Mouse (Mus musculus): ENCODE results near the gene Cmss1. TPM values are rescaled to one million over a fixed set of nuclear protein-coding genes. Genes with fewer than 3 reads are reported as not detected.

The Cmss1 gene
- polyA plus RNA-seq, 1 experiment from 2014 or later, result 63.6 TPM

GRCm38 (mm10) chr16:57502230-57502629, 104.4 kb downstream of the Cmss1 start:
- peaks cover 11% of the 10 kb centered on the region for H3K4me1 ChIP-seq
- no peak overlapping the region for H3K27ac ChIP-seq
- WGBS, result 41% methylated on average over 2 of the region's 2 CpGs
- H3K4me3 ChIP-seq, result no peak overlapping the region
- no peaks in the 10 kb centered on the region for H3K9me3 ChIP-seq
- no peaks in the 10 kb centered on the region for H3K27me3 ChIP-seq (ENCODE audit: poor library complexity, severe bottlenecking)
- no peak for DNase-seq (ENCODE audit: extremely low spot score, low spot score)
- H3K36me3 ChIP-seq (replicated peaks), result no peaks in the 10 kb centered on the region

- H3K4me1 ChIP-seq, result peaks cover 24% of the 10 kb centered on the region
- DNase-seq (ENCODE audit: extremely low spot score, low spot score), result no peak
- H3K36me3 ChIP-seq (replicated peaks), result no peaks in the 10 kb centered on the region
- no peak overlapping the region for H3K27ac ChIP-seq
- H3K27me3 ChIP-seq (ENCODE audit: poor library complexity, severe bottlenecking), result no peaks in the 10 kb centered on the region
- no peak overlapping the region for H3K4me3 ChIP-seq
- WGBS, result 66% methylated on average over 3 of the region's 3 CpGs
- H3K9me3 ChIP-seq, result no peaks in the 10 kb centered on the region
Measured at GRCm38 (mm10) chr16:57500851-57501250, 105.8 kb downstream of the Cmss1 start.

GRCm38 (mm10) chr16:57496437-57497173, 110.1 kb downstream of the Cmss1 start:
- no peak for DNase-seq (ENCODE audit: extremely low spot score, low spot score)
- 67% methylated on average over 10 of the region's 10 CpGs for WGBS
- H3K27ac ChIP-seq, result no peak overlapping the region
- peaks cover 14% of the 10 kb centered on the region for H3K4me1 ChIP-seq
- H3K27me3 ChIP-seq (ENCODE audit: poor library complexity, severe bottlenecking), result no peaks in the 10 kb centered on the region
- H3K9me3 ChIP-seq, result no peaks in the 10 kb centered on the region
- no peak overlapping the region for H3K4me3 ChIP-seq
- H3K36me3 ChIP-seq (replicated peaks), result no peaks in the 10 kb centered on the region

GRCm38 (mm10) chr16:57495476-57496203, 111.0 kb downstream of the Cmss1 start:
- H3K4me3 ChIP-seq, result no peak overlapping the region

GRCm38 (mm10) chr16:57491853-57492252, 114.8 kb downstream of the Cmss1 start:
- no peaks in the 10 kb centered on the region for H3K9me3 ChIP-seq
- H3K36me3 ChIP-seq (replicated peaks), result no peaks in the 10 kb centered on the region
- no peak overlapping the region for H3K4me3 ChIP-seq
- no peak for DNase-seq (ENCODE audit: extremely low spot score, low spot score)
- no peak overlapping the region for H3K27ac ChIP-seq
- WGBS, result 94% methylated on average over 4 of the region's 4 CpGs
- peaks cover 10% of the 10 kb centered on the region for H3K4me1 ChIP-seq
- H3K27me3 ChIP-seq (ENCODE audit: poor library complexity, severe bottlenecking), result no peaks in the 10 kb centered on the region

More at GRCm38 (mm10) chr16:57495476-57496203, 111.0 kb downstream of the Cmss1 start:
- peaks cover 14% of the 10 kb centered on the region for H3K4me1 ChIP-seq
- no peak overlapping the region for H3K27ac ChIP-seq
- WGBS, result 88% methylated on average over 10 of the region's 10 CpGs
- H3K36me3 ChIP-seq (replicated peaks), result no peaks in the 10 kb centered on the region
- H3K27me3 ChIP-seq (ENCODE audit: poor library complexity, severe bottlenecking), result no peaks in the 10 kb centered on the region
- H3K9me3 ChIP-seq, result no peaks in the 10 kb centered on the region
- no peak for DNase-seq (ENCODE audit: extremely low spot score, low spot score)

- H3K36me3 ChIP-seq (replicated peaks), result no peaks in the 10 kb centered on the region
- no peaks in the 10 kb centered on the region for H3K27me3 ChIP-seq (ENCODE audit: poor library complexity, severe bottlenecking)
- H3K4me3 ChIP-seq, result no peak overlapping the region
- DNase-seq (ENCODE audit: extremely low spot score, low spot score), result no peak
- no peaks in the 10 kb centered on the region for H3K9me3 ChIP-seq
- H3K4me1 ChIP-seq, result no peaks in the 10 kb centered on the region
- 93% methylated on average over 8 of the region's 8 CpGs for WGBS
- H3K27ac ChIP-seq, result no peak overlapping the region
Measured at GRCm38 (mm10) chr16:57490691-57491090, 116.0 kb downstream of the Cmss1 start.

GRCm38 (mm10) chr16:57488661-57489060, 118.0 kb downstream of the Cmss1 start:
- H3K4me3 ChIP-seq, result no peak overlapping the region
- no peaks in the 10 kb centered on the region for H3K9me3 ChIP-seq
- no peak overlapping the region for H3K27ac ChIP-seq

GRCm38 (mm10) chr16:57486266-57486665, 120.4 kb downstream of the Cmss1 start:
- Histone ChIP-seq H3K4me1 (no peaks in the 10 kb centered on the region), H3K27me3 (ENCODE audit: poor library complexity, severe bottlenecking) (no peaks in the 10 kb centered on the region), H3K36me3 (replicated peaks) (no peaks in the 10 kb centered on the region), H3K27ac (no peak overlapping the region), H3K4me3 (no peak overlapping the region), H3K9me3 (no peaks in the 10 kb centered on the region)
- no peak for DNase-seq (ENCODE audit: extremely low spot score, low spot score)
- WGBS, result 90% methylated on average over 5 of the region's 5 CpGs

More at GRCm38 (mm10) chr16:57488661-57489060, 118.0 kb downstream of the Cmss1 start:
- Histone ChIP-seq H3K27me3 (ENCODE audit: poor library complexity, severe bottlenecking) (no peaks in the 10 kb centered on the region), H3K36me3 (replicated peaks) (no peaks in the 10 kb centered on the region), H3K4me1 (no peaks in the 10 kb centered on the region)
- no peak for DNase-seq (ENCODE audit: extremely low spot score, low spot score)

- no peaks in the 10 kb centered on the region for H3K27me3 ChIP-seq (ENCODE audit: poor library complexity, severe bottlenecking)
- DNase-seq (ENCODE audit: extremely low spot score, low spot score), result no peak
- no peaks in the 10 kb centered on the region for H3K36me3 ChIP-seq (replicated peaks)
- H3K4me3 ChIP-seq, result no peak overlapping the region
- WGBS, result 92% methylated on average over 9 of the region's 9 CpGs
- no peak overlapping the region for H3K27ac ChIP-seq
- no peaks in the 10 kb centered on the region for H3K9me3 ChIP-seq
- no peaks in the 10 kb centered on the region for H3K4me1 ChIP-seq
Measured at GRCm38 (mm10) chr16:57485265-57485664, 121.4 kb downstream of the Cmss1 start.

- Histone ChIP-seq H3K27me3 (ENCODE audit: poor library complexity, severe bottlenecking) (no peaks in the 10 kb centered on the region), H3K4me3 (no peak overlapping the region), H3K9me3 (no peaks in the 10 kb centered on the region), H3K27ac (no peak overlapping the region), H3K36me3 (replicated peaks) (no peaks in the 10 kb centered on the region), H3K4me1 (no peaks in the 10 kb centered on the region)
- DNase-seq (ENCODE audit: extremely low spot score, low spot score), result no peak
- 89% methylated on average over 12 of the region's 12 CpGs for WGBS
Measured at GRCm38 (mm10) chr16:57484043-57484795, 122.4 kb downstream of the Cmss1 start.

GRCm38 (mm10) chr16:57483503-57483902, 123.2 kb downstream of the Cmss1 start:
- no peaks in the 10 kb centered on the region for H3K36me3 ChIP-seq (replicated peaks)
- no peak overlapping the region for H3K27ac ChIP-seq
- WGBS, result 89% methylated on average over 2 of the region's 2 CpGs
- H3K27me3 ChIP-seq (ENCODE audit: poor library complexity, severe bottlenecking), result no peaks in the 10 kb centered on the region
- DNase-seq (ENCODE audit: extremely low spot score, low spot score), result no peak
- no peak overlapping the region for H3K4me3 ChIP-seq
- no peaks in the 10 kb centered on the region for H3K9me3 ChIP-seq
- no peaks in the 10 kb centered on the region for H3K4me1 ChIP-seq

GRCm38 (mm10) chr16:57482911-57483310, 123.8 kb downstream of the Cmss1 start:
- H3K27ac ChIP-seq, result no peak overlapping the region
- no peaks in the 10 kb centered on the region for H3K4me1 ChIP-seq
- WGBS, result 84% methylated on average over 4 of the region's 4 CpGs
- DNase-seq (ENCODE audit: extremely low spot score, low spot score), result no peak
- no peaks in the 10 kb centered on the region for H3K9me3 ChIP-seq
- H3K36me3 ChIP-seq (replicated peaks), result no peaks in the 10 kb centered on the region
- no peaks in the 10 kb centered on the region for H3K27me3 ChIP-seq (ENCODE audit: poor library complexity, severe bottlenecking)
- H3K4me3 ChIP-seq, result no peak overlapping the region

- Histone ChIP-seq H3K36me3 (replicated peaks) (no peaks in the 10 kb centered on the region), H3K4me3 (no peak overlapping the region), H3K27ac (no peak overlapping the region), H3K27me3 (ENCODE audit: poor library complexity, severe bottlenecking) (no peaks in the 10 kb centered on the region), H3K9me3 (no peaks in the 10 kb centered on the region), H3K4me1 (no peaks in the 10 kb centered on the region)
- 77% methylated on average over 6 of the region's 6 CpGs for WGBS
- DNase-seq (ENCODE audit: extremely low spot score, low spot score), result no peak
Measured at GRCm38 (mm10) chr16:57482264-57482663, 124.4 kb downstream of the Cmss1 start.

Data from forebrain, embryonic 10.5 days (tissue).